Mouse (Mus musculus) thymus, adult 2 months (tissue): ENCODE measurements at regions not wholly inside any gene's neighbourhood (a gene's known extent, or its start where the extent isn't known, plus 50 kb on each side); places are given as distances from the start of the nearest gene placed in this dataset.

Experiments used
- CTCF ChIP-seq: fragments of 200-500 bp; IDR thresholded peaks from 2 replicates; pipeline ENCODE4 v1.5.1; 2012; ENCODE audit warnings: mild to moderate bottlenecking, control low read depth, low read length, moderate library complexity, borderline replicate concordance; ENCODE audit not compliant: control insufficient read depth, poor library complexity, insufficient read depth; ENCODE audit errors: extremely low read depth
- POLR2A ChIP-seq: fragments of 200-500 bp; IDR thresholded peaks from 2 replicates; pipeline ENCODE4 v1.6.1; 2012; ENCODE audit warnings: mild to moderate bottlenecking, low read length, control low read depth, moderate library complexity; ENCODE audit not compliant: control insufficient read depth, poor library complexity, insufficient read depth; ENCODE audit errors: extremely low read depth

GRCm38 (mm10) chr4:54758501-54758829, 186.4 kb upstream of the Zfp462 start:
- TF ChIP-seq POLR2A (no peak), CTCF (no peak)
